Mouse (Mus musculus) G1E (cell line): Measurements from ENCODE around the gene Pik3cg.

Source experiments
- CTCF ChIP-seq: IDR thresholded peaks from 2 replicates; pipeline ENCODE4 v1.5.1; 2012; ENCODE audit warnings: low read depth, low read length, inconsistent platforms, mixed read lengths
- POLR2AphosphoS5 ChIP-seq: IDR thresholded peaks from 2 replicates; pipeline ENCODE4 v1.6.1; 2012; ENCODE audit warnings: low read depth, low read length, inconsistent platforms; ENCODE audit not compliant: insufficient replicate concordance
- TAL1 ChIP-seq: conservative IDR thresholded peaks from 2 replicates; pipeline ENCODE4 v1.6.1; 2012; ENCODE audit warnings: low read depth, low read length, inconsistent platforms, mixed read lengths

DNA sequence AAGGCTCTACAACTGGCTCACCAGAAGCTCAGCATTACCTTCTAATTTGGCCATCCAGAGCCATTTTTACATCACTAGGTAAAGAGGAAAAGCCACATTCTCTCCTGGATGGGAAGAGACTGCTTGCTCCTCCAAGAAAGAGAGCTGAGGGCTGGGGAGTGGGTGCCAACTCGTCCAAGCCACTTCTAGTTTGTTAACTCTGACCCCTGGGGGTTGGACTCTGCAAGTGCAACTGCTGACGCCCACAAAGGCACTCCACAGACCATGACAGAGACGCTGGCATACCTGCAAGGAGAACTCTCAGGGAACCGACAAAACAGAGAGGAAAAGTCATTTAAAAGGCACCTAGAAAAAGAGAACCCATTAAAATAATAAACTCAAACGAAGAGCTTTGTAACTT lies 63.9 kb downstream of the Pik3cg start:
- TF ChIP-seq TAL1 (no peak), POLR2AphosphoS5 (no peak), CTCF (peak; percentile 87)
